Mouse (Mus musculus) bone marrow macrophage, adult 2 months (primary cell): Measurements from ENCODE around the gene Fam8a1. TPM values are rescaled to one million over a fixed set of nuclear protein-coding genes. Genes with fewer than 3 reads are reported as not detected.

ENCODE experiments used
- H3K27ac ChIP-seq: 2 replicates; pipeline ENCODE4 v1.5.1; 2012; ENCODE audit warnings: low read depth, low read length; ENCODE audit not compliant: insufficient read depth
- H3K4me1 ChIP-seq: 2 replicates; pipeline ENCODE4 v1.6.1; 2012; ENCODE audit warnings: low read length; ENCODE audit not compliant: control insufficient read depth, insufficient read depth
- H3K4me3 ChIP-seq: 2 replicates; pipeline ENCODE4 v1.5.1; 2012; ENCODE audit warnings: mild to moderate bottlenecking, low read length, moderate library complexity; ENCODE audit not compliant: insufficient read depth
- CTCF ChIP-seq: IDR thresholded peaks from 2 replicates; pipeline ENCODE4 v1.5.1; 2012; ENCODE audit warnings: low read depth, mild to moderate bottlenecking, low read length, moderate library complexity
- POLR2A ChIP-seq: IDR thresholded peaks from 2 replicates; pipeline ENCODE4 v1.6.1; 2012; ENCODE audit warnings: mild to moderate bottlenecking, low read depth, low read length, borderline replicate concordance
- polyA plus RNA-seq: library from polyadenylated mRNA; stranded (reverse); fragments of >200 nt; gene quantifications from 2 replicates; pipeline ENCODE4 v1.2.4, GENCODE M21; 2012; ENCODE audit not compliant: missing spikeins, insufficient read depth, insufficient read length

Fam8a1 gene
- polyA plus RNA-seq, 1 experiment = 17.4 TPM

DNA sequence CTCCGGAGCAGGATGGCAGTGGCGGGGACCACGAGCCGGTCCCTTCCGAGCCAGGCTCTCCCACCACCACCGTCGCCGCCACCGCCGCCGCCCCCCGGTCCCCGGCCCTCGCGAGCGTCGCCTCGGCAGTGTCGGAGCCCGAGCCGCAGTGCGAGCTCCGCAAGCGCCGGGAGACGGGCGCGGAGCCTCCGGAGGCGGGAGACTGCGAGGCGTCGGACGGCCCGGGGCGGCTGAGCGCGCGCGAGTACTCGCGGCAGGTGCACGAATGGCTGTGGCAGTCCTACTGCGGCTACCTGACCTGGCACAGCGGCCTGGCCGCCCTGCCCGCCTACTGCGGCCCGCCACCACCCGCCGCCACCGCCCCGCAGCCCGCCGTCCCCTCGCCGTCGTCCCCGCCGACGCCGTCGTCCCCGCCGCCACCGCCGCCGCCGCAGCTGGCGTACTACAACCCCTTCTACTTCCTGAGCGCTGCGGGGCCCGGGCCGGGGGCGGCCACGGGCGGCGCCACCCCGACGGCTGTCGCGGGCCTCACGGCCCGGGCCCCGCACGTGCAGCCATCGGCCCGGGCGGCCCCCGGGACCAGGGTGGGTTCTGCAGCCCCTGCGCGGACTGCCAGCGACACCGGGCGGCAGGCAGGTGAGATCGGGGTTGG is 424 bp downstream of the Fam8a1 start:
- peaks cover 8% of the 10 kb centered on the region for H3K4me1 ChIP-seq
- H3K27ac ChIP-seq = 0 out of 2 replicates have a peak overlapping the region, but pooled peaks have one; percentile 21
- TF ChIP-seq CTCF (no peak), POLR2A (no peak)
- peak overlapping the region; percentile 96 for H3K4me3 ChIP-seq

- TF ChIP-seq CTCF = no peak
- Histone ChIP-seq H3K4me1 (peaks cover 13% of the 10 kb centered on the region), H3K4me3 (peak overlapping the region; percentile 96), H3K27ac (no peak overlapping the region)
These were observed 1.2 kb downstream of the Fam8a1 start for GRCm38 (mm10) chr13:46670514-46670913.

- H3K4me3 ChIP-seq = no peak overlapping the region
- H3K27ac ChIP-seq = no peak overlapping the region
- TF ChIP-seq CTCF (no peak), POLR2A (no peak)
- peaks cover 11% of the 10 kb centered on the region for H3K4me1 ChIP-seq
These were observed 5.3 kb downstream of the Fam8a1 start for GRCm38 (mm10) chr13:46674601-46675000.

DNA sequence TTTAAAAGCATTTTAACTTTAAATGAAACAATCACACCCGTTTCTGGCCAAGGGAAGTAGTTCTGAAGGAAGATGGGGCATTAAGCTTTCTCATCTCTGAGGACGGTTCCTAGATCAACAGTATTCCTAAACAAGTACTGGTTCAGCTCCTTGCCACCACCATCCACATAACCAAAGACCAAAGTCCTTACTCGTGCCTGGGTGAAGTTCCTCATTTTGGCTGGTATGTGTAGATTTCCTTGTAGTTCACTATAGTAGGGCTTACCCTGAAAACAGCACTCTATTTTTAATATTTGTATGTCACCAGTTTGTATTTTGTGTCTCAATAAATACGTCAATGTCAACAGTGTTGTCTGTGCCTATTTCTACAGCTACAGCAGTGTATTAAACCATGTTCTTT is 8.4 kb downstream of the Fam8a1 start:
- TF ChIP-seq POLR2A = no peak
- no peak for TF ChIP-seq CTCF
- Histone ChIP-seq H3K4me1 (peaks cover 8% of the 10 kb centered on the region), H3K4me3 (no peak overlapping the region), H3K27ac (no peak overlapping the region)

- Histone ChIP-seq H3K27ac (no peak overlapping the region), H3K4me1 (no peaks in the 10 kb centered on the region), H3K4me3 (no peak overlapping the region)
- TF ChIP-seq POLR2A = no peak
- no peak for TF ChIP-seq CTCF
These were observed 13.6 kb downstream of the Fam8a1 start for GRCm38 (mm10) chr13:46682921-46683320.

- no peak overlapping the region for H3K27ac ChIP-seq
- H3K4me1 ChIP-seq = no peaks in the 10 kb centered on the region
- H3K4me3 ChIP-seq = no peak overlapping the region
- no peak for TF ChIP-seq CTCF
- TF ChIP-seq POLR2A = no peak
These were observed 14.0 kb downstream of the Fam8a1 start for GRCm38 (mm10) chr13:46683370-46683769.

DNA sequence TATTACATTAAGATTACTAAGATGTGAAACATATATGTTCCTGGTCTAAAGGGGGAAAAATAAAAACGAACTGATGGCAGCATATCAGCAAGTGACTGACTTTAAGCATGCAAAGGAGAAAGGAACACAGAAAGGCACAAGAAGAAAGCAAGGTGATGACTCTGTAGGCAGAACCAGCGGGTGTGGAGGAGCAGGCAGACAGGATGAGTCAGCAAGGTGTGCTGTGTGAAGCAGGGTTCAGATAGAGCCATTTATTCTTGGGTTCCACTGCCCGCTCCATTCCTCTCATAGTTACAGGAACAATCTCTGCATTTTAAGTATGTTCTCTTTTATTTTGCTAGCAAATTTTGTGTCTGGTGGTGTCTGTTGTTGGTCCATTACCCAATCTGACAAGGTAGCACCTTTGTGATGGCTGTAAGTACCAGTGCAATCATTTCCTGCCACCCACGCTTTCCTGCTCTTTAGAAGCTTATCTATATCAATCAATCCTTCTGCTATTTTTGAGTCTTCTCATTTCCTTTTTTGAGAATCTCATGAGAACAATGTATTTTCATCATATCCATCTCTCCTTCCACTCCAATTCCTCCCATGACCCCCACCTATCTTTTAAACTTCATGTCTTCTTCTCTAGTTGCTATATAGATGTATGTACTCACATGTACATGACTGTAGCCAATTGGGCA is 21.4 kb downstream of the Fam8a1 start:
- H3K27ac ChIP-seq = no peak overlapping the region
- no peak overlapping the region for H3K4me3 ChIP-seq
- TF ChIP-seq POLR2A (no peak), CTCF (no peak)
- no peaks in the 10 kb centered on the region for H3K4me1 ChIP-seq

DNA sequence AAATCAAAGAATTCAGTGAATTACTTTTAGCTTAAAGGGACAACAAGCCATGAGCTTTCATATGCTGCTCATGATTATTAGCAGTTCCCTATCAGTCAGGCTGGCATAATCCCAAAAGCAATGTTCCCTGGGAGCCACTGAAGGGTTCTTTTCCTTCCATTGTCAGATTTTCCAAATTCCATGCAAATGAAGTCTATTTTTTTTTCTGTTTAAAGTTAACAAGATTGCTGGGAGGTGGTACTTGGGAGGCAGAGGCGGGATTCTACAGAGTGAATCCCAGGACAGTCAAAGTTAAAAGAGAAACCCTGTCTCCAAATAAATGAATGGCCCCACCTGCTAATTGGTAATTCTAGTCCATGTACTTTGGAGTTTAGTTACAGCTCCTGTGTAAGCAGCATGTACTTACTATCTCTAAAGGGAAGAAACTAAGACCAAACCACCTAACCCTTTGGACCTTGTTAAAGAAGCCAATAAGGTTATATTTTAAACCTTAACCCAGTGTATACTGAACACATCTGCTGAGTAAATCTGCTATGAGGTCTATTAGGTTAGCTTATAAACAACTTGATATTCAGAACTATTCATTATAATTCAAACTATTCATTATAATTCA is 26.1 kb downstream of the Fam8a1 start:
- no peak overlapping the region for H3K4me3 ChIP-seq
- H3K4me1 ChIP-seq = peaks cover 6% of the 10 kb centered on the region; the same call in 1 of the 2 replicates
- TF ChIP-seq CTCF (no peak), POLR2A (no peak)
- H3K27ac ChIP-seq = no peak overlapping the region

DNA sequence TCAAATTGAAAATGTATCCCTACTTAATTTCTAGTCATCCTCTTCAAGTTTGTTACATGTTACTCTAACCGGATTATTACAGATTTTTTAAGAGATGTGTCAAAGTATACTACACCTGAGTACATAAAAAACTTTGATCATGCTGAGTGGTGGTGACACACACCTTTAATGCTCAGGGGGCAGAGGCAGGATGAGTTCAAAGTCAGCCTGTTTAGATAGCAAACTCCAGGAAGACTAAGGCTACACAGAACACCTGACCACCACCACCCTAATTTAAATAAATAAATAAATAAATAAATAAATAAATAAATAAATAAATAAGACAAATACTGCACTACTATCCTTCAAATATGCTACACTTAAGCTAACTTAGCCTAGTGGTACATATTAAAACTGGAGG is 26.6 kb downstream of the Fam8a1 start:
- H3K4me1 ChIP-seq = peaks cover 6% of the 10 kb centered on the region; the same call in 1 of the 2 replicates
- no peak overlapping the region for H3K4me3 ChIP-seq
- TF ChIP-seq CTCF (no peak), POLR2A (no peak)
- no peak overlapping the region for H3K27ac ChIP-seq

- no peak for TF ChIP-seq CTCF
- TF ChIP-seq POLR2A = no peak
- H3K4me1 ChIP-seq = peaks cover 9% of the 10 kb centered on the region
- no peak overlapping the region for H3K27ac ChIP-seq
- H3K4me3 ChIP-seq = no peak overlapping the region
These were observed 27.5 kb downstream of the Fam8a1 start for GRCm38 (mm10) chr13:46696788-46697187.
